Mouse (Mus musculus): Measurements from ENCODE around the gene Hrc.

The Hrc gene

DNA sequence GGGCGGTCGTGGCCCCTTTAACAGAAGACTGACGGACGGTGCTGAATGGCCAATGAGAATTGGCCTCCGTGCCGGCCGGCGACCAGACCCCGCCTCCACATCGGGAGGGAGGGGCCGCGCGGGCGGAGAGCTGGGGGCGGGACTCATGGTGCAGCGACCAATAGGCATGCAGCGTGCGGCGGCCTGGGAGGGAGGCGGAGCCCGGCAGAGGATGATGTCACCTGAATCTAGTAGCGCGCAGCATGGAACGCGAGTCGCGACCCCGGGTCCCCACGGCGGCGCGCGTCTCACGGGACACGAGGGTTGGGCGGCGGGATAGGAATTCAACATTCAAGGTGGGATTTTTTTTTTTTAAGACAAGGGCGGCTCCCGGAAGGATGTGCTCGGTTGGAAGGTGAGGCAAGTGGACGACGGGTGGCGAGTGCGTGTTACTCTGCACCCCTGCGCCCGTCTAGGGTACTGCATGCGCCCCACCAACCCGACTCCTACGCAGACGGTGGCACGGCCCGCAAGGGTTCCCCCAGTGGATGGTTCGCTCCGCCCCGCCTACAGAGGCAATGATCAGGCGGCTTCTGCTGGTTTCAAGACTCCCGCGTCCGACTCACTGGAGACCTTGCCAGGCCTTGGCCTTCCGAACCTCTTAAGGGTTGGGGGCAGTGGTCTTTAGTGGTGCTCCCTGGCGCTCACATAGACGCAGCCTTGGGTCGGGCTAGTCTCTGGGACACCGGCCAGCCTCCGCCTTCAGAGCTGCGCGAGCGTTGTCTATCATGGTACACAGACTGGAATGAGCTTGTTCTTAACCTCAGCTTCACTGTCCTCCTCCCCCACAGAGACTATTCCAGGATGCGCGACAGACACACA lies 32.2 kb downstream of the Hrc start:
- peak; percentile 98 for DNase-seq

DNA sequence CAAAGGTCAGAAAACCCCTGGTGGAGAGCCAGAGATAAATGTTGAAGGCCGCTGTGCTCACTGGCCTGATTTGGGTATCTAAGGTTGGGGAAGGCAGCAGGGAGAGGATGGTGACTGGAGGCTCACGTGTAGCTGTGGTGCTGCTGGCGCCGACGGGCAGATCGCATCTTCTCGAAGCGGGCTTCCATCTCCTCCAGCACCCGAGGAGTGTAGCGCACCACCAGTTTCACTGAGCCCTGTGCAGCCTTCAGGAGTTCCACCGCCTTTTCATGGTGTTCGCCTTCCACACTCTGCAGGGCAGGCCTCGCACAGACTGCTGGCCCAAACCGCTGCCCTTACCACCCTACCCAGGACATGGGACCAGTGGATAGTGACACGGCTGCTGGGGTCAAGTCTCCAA lies 33.1 kb downstream of the Hrc start:
- no peak for DNase-seq

DNA sequence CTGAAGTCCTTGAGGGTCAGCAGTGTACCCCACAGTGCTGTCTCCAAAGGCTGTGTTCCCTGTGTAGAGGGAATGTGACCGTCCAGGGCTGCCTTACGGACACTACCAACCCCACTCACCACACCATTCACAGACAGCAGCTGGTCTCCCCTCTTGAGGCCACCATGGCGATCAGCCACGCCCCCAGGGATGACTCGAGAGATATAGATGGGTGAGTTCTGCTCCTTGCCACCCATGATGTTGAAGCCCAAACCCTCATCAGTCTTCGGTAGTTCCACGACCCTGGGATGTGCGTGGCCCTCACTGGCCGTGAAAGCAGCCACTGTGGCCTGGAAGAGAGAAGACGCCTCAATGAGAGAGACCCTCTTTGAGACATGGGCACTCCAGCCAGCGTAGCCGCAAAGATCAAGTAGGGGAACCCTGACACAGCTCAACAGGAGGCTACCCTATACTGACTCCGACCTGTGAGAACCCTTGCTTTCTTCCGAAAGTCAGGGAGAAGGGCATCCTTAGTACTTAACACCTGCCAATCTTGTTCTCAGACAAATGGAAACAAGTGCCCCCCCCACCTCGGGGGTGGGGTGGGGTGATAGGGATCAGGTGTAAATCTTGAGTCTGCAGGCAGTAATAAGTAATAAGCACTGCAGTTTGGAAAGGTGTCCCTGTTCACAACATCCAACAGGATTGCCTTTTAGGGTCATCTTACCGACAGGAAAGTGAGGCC lies 34.1 kb downstream of the Hrc start:
- DNase-seq, result no peak

DNA sequence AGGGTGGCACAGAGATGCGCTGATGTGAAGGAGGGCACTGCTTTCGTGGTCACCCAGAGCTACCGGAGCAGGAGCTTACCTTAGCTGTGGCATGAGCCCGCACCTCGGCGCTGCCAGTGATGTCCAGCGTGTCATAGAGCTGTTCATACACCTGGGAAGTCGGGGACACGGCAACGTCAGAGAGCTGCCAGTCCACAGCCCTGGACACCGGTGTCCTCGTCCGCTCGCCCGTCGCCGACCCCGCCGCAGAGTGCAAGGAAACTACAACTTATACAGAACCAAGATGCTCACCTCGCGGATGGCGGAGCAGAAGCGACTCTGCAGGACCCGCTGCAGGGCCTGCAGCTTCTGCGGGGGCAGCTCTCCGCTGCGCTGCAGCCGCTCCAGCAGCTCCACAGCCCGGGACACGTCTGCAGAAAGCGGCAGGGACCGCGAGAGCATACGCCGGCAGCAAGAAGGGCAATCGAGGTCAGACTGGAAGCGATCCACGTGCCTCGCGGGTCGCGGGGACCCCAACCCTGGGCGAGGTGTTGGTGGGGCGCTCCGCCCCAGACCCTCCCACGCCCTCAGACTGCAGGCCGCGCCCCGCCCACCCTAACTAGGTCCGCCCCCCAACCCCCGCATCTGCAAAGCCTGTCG lies 34.9 kb downstream of the Hrc start:
- DNase-seq, result no peak

DNA sequence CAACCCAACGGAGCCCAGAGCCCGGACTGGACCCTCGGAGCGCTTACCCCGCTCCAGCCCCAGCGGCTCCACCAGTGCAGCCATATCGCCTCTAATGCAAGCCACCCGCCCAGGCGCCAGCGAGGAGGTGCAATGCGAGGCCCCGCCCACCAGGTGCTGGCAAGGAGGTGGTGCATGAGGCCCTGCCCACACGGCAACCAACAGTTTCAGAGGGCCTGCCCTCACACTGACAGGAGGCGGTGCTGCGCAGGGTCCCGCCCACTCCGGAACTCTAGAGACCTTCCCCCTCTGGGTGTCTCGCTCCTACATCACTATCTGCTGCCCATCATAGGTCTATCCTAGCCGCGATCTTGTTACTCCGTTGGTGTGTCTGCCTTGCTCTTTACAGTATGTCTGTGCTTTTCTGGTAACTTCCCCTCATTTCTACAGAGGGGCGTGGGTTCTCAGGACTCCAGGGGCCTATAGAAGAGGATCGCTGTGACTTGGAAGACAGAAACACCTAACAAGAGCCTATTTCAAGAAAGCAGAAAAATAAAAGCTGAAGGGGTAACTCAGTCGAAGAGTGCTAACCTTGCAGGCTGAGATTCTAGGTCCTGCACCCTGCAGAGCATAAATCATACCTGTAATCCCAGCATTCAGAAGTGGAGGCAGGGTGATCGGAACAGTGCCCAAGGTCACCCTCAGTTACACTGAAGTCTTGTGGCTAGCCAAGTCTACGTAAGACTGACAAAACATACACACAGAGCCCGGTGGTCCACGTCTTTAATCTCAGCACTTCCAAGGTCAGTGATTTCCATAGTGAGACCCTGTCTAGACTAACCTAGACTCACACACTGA lies 35.6 kb downstream of the Hrc start, which contains the start of gene Lin7b:
Gene Lin7b (minus strand): TSS at position 109 of the 837 bp plus-strand sequence.
- peak; percentile 94 for DNase-seq

DNA sequence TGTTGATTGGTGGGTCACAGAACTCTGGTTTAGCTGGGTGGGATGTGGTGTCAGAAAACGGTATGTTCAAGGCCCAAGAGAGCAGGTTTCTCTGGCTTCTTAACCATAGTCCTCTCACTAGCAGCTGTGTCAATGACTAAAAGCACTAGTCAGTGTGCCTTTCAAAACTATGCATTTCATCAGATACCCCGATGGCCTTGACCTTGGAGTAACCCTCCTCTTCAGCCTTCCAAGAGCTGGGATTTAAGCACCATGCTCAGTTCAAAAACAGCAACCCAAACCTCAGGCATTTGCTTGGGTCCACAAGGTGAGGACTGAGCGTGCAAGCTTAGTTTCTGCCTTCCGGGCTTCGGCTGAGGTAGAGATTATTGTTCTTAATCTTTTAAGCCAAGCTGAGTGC lies 37.3 kb downstream of the Hrc start:
- DNase-seq, result no peak

DNA sequence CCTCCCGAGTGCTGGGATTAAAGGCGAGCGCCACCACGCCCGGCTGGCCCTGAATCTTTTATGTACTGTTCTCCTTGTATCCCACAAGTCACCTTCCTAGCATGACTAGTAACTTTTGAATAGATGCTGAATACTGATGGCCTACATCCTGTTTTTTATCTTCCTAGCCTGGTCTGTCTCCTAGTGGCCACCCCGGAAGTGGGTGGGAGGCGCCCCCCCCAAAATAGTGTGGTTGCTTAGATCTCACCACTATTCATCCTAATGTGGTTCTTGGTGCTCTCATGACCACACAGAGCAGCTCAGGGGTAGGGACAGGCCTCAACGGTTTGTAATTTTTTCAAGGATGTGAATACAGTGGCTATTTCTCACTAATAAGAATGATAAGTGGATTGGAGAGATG lies 39.5 kb downstream of the Hrc start:
- DNase-seq, result no peak

DNA sequence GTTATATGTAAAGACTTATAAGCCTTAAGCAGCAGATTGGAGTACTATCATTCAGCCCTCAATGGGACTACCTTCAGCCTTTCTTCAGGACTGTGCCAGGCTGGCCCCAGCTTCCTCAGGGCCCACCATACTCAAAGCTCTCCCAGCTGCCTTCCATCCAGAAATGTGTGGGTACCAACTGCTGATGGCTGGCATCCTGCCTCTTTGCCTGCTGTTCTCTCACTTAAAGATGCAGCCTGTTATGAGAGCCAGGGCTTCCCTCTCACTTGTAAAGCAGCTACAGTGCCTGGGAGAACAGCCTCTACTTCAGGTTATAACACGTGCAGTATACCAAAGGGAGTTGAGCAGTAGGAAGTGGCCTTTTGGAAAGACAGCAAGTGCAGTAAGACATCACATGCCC lies 41.0 kb downstream of the Hrc start:
- DNase-seq, result no peak

DNA sequence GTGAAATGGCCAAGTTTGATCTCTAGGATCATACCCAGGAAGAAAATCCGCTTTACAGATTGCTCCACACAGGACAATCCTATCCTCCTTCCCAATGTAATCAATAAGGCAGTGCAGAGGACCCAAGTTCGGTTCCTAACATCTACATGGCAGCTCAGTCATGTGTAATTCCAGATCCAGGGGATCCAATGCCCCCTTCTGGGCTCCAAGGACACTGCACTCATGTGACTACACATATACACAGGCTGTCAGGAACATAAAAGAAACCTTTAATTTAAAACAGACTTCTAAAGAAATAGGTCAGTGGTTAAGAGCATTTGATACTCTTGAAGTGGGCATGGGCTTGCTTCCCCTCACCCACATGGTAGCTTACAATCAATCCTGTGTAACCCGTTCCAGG lies 51.0 kb downstream of the Hrc start:
- no peak for DNase-seq

All from kidney, postnatal 10 days (tissue).